Mouse (Mus musculus): Measurements from ENCODE around the gene Ctnna3.
"Not testable (repeated sequence)": the region's sequence is repeated elsewhere in the genome, so short reads cannot be mapped to it uniquely, and the experiment has no call there.

Ctnna3 gene

GRCm38 (mm10) chr10:64636760-64637159 lies 1206.9 kb downstream of the Ctnna3 start:
- DNase-seq (ENCODE audit: low spot score) = no peak

DNA sequence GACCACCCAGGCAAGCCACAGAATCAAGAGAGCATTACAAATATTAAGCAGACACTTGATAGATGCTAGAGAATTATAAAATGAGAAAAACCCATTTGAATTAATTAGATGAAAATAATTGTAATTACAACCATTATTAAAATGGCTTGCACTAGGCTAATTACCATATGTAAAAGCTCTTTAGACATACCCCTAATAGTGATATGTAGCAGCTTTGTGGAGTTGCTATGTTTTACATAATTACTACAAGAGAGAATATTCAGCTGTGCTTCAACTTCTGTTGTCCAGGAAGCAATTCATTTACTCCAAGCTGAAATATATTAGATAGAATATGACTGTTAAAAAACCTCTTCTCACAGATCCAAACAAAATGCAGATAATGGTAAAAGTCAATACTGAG lies 1209.2 kb downstream of the Ctnna3 start:
- DNase-seq (ENCODE audit: low spot score) = no peak

DNA sequence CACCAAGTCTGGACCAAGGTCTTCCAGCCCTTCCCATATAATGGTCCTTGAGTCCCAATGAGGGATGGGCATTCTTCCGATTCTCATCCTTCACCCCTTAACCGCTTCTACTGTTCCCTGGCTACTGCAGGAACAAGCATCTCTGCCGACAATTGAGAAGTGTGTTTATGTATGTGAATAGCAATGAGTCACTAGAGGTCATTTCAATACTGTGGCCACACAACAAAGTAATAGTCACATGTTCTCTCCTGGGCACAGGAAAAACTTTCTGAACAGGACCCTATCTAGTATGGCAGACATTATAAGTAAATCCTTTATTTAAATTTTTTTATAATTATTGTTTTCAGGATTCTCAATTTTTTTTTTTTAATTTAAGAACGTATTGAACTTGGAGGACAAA lies 1211.2 kb downstream of the Ctnna3 start:
- DNase-seq (ENCODE audit: low spot score) = no peak

DNA sequence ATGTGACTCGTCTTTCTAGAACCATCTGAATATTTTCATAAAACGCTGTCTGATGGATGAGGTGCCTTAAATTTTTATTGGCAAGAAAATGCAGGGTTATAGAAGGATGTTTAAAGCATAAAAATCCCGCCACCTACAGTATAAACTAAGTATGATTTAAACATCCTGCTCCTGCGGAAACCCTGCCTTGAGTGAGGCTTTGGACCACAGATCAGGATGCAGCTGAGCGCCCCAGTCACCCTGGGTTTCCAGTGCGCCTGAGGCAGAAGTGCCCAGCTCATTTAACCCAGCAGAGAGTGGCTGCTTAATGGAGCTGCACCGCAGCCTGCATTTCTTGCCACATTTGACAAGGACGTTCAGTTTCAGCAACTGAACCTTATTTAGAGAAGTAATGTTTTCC lies 1211.7 kb downstream of the Ctnna3 start:
- DNase-seq (ENCODE audit: low spot score) = no peak

- no peak for DNase-seq (ENCODE audit: low spot score)
Observed at GRCm38 (mm10) chr10:64643976-64644375, 1214.1 kb downstream of the Ctnna3 start.

GRCm38 (mm10) chr10:64661190-64661589 lies 1231.3 kb downstream of the Ctnna3 start:
- no peak for DNase-seq (ENCODE audit: low spot score)

DNA sequence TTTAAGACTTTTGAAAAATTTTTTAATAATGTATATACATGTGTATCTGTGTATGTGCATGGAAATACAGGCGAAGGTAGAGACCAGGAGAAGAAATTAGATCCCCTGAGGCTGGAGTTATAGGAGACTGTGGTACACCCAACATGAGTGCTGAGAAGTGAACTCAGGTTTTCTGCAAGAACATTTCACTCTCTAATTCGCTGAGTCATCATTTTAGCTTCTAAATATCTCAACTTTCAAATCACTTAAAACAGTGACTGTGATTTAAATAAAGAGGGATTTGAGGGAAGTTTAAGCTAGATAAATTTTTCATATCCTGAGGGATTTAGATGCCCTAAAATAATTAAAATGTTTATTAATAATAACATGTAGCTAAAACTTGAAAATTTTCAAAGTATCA lies 1241.6 kb downstream of the Ctnna3 start:
- DNase-seq (ENCODE audit: low spot score) = no peak

- DNase-seq (ENCODE audit: low spot score) = no peak
Observed at GRCm38 (mm10) chr10:64675796-64676195, 1245.9 kb downstream of the Ctnna3 start.

GRCm38 (mm10) chr10:64710017-64710416 lies 1280.1 kb downstream of the Ctnna3 start:
- DNase-seq (ENCODE audit: low spot score) = no peak

DNA sequence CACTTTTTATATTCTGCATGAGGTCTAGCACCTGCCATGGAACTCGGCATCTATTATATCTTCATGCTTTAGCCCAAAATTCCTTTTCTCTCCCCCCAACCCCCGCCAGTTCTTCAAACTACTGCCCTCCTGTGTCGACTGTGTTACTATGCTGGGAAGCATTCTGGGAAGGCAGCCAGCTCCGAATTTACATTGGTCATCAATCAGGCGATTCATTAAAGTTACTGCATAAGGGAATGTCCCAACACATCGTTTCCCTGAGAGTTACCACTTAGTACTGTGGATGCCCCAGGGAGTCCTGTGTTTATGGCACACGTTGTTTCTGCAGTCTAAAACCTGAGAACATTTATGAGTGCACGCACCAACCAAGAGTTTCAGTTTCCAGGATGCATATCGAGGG lies 1288.1 kb downstream of the Ctnna3 start:
- no peak for DNase-seq (ENCODE audit: low spot score)

- no peak for DNase-seq (ENCODE audit: low spot score)
Observed at GRCm38 (mm10) chr10:64735692-64736091, 1305.8 kb downstream of the Ctnna3 start.

DNA sequence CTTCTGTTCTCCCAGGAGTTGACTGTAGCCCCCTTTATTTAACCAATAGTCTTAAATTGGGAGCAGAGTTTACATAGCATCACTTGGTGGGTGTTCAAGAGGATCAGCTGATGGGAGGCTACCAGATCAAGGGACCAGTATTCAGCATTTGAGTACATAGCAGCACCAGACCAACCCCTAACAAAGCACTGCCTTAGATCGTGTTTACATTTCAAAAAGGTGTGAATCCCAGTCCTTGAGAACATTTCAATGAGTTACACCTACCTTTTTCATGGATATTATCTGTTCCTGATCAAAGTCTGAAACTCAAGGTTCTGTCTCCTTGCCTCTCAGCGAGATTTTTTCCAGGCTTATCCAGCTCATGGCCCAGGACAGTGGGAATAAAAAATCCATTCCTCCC lies 1306.7 kb downstream of the Ctnna3 start:
- no peak for DNase-seq (ENCODE audit: low spot score)

DNA sequence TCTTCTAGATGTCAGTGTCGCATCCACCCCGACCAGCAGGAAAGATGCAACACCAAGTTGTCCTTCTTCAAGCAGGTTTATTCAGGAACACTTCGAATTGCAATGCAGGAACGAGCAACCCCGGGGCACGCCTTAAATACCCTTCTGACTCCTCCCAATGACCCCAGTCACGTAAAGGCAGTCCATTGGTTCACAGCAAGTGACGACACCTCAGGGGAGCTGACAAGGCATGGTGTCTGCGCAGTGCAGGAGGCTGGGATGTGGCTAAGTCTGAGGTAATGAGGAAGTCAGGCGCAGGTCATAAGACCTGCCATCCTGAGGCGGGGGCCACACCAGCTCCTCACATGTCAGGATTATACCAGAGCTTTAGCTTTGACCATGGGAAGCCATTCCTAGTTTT lies 1311.8 kb downstream of the Ctnna3 start:
- DNase-seq (ENCODE audit: low spot score) = not testable (repeated sequence)

DNA sequence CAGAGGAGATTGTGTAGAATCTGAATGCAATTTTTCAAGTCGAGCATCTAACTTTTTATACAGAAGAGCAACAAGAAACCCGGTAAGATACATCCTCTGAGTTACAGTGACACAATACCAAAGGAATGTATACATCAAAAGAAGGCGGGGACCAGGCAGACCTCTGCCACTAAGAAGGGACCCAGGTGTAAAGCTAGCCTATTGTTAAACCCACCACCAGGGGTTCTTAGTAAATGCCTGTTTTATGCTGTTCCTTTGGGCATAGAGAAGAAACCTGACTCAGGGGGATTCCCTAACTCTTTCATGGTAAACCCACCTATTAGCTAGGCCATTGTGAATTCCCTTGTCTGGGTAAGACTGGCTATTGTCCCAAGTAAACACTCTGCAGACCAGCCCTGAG lies 1314.2 kb downstream of the Ctnna3 start:
- DNase-seq (ENCODE audit: low spot score) = not testable (repeated sequence)

GRCm38 (mm10) chr10:64748651-64749050 lies 1318.8 kb downstream of the Ctnna3 start:
- DNase-seq (ENCODE audit: low spot score) = no peak

DNA sequence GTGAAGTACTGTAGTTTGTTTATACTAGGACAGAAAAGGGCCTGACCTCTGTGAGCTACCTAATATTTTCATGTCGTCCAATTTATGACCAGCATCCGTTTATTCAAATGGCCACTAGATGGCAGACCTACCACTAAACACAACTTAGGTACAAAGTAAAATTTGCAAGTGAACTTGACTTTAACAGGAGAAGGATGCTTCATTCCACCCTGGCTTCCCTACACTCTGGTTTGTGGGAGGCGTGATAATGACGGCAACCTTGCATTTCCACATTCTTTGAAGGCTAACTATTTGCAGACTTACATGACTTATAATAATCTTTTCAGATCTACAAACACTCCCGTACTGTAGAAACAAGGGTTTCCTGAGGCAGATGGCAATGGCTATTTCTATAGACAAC lies 1320.9 kb downstream of the Ctnna3 start:
- peak; percentile 10 for DNase-seq (ENCODE audit: low spot score)

DNA sequence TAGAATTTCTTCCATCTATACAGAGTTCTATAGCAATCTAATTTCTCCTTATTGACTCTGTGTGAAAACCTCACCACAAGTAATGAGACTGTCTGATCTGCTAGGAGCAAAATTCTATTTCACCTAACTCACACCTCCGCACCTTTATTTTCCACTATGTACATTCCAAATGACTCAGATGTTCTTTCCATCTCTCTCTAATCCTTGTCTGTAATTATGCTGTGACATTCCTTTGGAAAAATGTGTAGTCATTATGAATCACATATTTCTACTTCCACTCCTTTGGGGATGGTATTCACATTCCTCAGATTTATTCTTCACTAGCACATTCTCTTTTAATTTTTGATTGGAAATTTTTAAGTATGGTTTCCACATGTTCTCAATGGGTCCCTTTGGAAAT lies 1406.4 kb downstream of the Ctnna3 start:
- no peak for DNase-seq (ENCODE audit: low spot score)

DNA sequence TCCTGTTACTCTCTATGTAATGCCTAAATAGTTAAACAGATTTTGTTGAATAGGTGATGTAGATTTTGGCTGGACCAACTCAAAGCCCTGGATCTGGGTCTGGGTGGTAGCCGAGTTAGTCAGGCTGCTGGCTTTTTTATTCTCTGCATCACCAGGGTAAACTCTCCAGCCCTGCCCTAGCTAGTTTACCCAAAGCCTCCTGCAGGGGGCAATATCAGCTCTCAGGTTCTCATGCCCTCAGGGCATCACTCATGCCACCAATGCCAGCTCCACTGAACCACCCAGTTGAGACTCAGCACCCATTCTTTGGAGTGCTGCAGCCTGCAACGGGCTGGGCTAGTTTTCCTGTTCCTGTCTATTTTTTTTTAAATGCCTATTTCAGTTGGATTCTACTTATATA lies 1431.5 kb downstream of the Ctnna3 start:
- no peak for DNase-seq (ENCODE audit: low spot score)

DNA sequence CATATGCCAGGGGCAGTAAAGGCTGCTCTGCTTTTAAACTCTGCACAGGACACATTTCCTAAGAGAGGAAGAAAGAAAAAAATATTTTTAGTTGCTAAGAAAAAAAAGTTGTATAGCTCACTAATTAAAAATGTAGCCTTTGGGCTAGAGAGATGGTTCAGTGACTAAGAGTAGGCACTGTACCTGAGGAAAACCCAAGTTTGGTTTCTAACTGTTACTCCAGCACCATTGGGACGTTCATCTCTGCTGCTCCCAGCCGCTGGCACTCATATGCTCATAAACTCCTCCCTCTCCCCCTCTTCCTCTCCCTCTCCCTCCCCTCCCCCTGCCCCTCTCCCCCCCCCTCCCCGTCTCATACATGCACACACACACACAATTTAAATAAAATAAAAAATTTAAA lies 1441.0 kb downstream of the Ctnna3 start:
- DNase-seq (ENCODE audit: low spot score) = no peak

DNA sequence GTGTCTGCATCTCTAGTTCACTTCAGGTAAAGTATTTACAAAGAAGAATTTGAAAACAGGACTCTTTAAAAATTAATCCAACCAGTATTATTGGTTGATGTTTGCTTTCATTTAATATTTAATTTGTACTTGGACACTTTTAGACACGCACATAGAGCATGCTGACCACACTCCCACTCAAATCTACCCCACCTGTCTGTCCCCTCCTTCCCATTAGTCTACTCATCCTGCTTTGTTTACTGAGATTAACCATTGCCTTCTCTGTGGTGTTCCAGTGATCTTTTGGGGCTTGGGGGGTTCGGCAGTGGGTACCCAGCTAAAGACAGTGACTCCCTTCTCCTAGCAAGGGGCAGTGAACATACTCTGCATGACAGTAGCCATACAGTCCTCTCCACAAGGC lies 1446.6 kb downstream of the Ctnna3 start:
- no peak for DNase-seq (ENCODE audit: low spot score)

- DNase-seq (ENCODE audit: low spot score) = no peak
Observed at GRCm38 (mm10) chr10:64879860-64880259, 1450.0 kb downstream of the Ctnna3 start.

- DNase-seq (ENCODE audit: low spot score) = no peak
Observed at GRCm38 (mm10) chr10:64886946-64887345, 1457.0 kb downstream of the Ctnna3 start.

GRCm38 (mm10) chr10:64892458-64892857 lies 1462.6 kb downstream of the Ctnna3 start:
- DNase-seq (ENCODE audit: low spot score) = no peak

DNA sequence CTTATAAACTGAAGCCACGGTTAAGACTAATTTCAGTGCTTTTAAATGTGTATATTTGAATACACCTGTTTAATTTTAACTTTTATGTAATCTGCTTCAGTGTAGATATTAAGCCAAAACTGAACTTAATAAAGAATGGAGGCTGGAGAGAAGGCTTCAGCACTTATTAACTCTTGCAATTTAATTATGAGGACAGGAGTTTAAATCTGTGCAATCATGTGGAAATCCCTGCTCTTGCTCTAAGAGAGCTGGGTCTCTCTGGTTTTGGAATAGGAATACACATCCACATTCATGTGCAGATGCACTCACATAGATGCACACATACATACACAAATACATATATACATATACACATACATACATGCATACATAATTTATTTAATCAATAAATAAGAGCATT lies 1468.8 kb downstream of the Ctnna3 start:
- DNase-seq (ENCODE audit: low spot score) = no peak

GRCm38 (mm10) chr10:64901726-64902125 lies 1471.8 kb downstream of the Ctnna3 start:
- DNase-seq (ENCODE audit: low spot score) = no peak

Data from layer of hippocampus, adult 9-10 months (tissue).